Mouse (Mus musculus) limb, embryonic 12.5 days (tissue): Measurements from ENCODE around the gene Eif2b3. TPM values are rescaled to one million over a fixed set of nuclear protein-coding genes. Genes with fewer than 3 reads are reported as not detected.

Experiments used
- ATAC-seq: fragments of 200-750 bp; cut with Nextera tagmentation; 2 replicates; pipeline ENCODE4 v1.8.0; 2017; ENCODE audit warnings: low read depth, moderate TSS enrichment; ENCODE audit not compliant: insufficient number of reproducible peaks, insufficient read depth, low FRiP score, low TSS enrichment
- H3K27ac ChIP-seq: fragments of 300-500 bp; sonication (generic); 2 replicates; pipeline ENCODE4 v1.5.1; 2016; ENCODE audit warnings: mild to moderate bottlenecking, moderate library complexity
- H3K27me3 ChIP-seq: fragments of 300-500 bp; sonication (generic); 2 replicates; pipeline ENCODE4 v1.6.1; 2016; ENCODE audit warnings: mild to moderate bottlenecking, moderate library complexity
- H3K36me3 ChIP-seq: fragments of 300-500 bp; sonication (generic); 2 replicates; pipeline ENCODE4 v1.6.1; 2016; ENCODE audit warnings: mild to moderate bottlenecking, moderate library complexity
- H3K4me1 ChIP-seq: fragments of 300-500 bp; sonication (generic); replicated peaks from 2 replicates; pipeline ENCODE4 v1.6.1; 2016
- H3K4me2 ChIP-seq: fragments of 300-500 bp; sonication (generic); 2 replicates; pipeline ENCODE4 v1.6.1; 2016; ENCODE audit warnings: mild to moderate bottlenecking, moderate library complexity
- H3K4me3 ChIP-seq: fragments of 300-500 bp; sonication (generic); replicated peaks from 2 replicates; pipeline ENCODE4 v1.5.1; 2016; ENCODE audit warnings: mild to moderate bottlenecking
- H3K9ac ChIP-seq: fragments of 300-500 bp; sonication (generic); replicated peaks from 2 replicates; pipeline ENCODE4 v1.6.1; 2016; ENCODE audit warnings: mild to moderate bottlenecking, moderate library complexity
- H3K9me3 ChIP-seq: fragments of 300-500 bp; sonication (generic); 2 replicates; pipeline ENCODE4 v1.6.1; 2016; ENCODE audit warnings: mild to moderate bottlenecking, moderate library complexity
- WGBS: fragments of 180-500 bp; shearing (Covaris S2); methylation state at CpG from one replicate; pipeline ENCODE4 v1.1.7; 2016; 5-methylcytosine and 5-hydroxymethylcytosine counted together
- polyA plus RNA-seq: library from polyadenylated mRNA; unstranded; fragments of >200 nt; fragmentation: Nextera tagmentation; extraction: Ambion mirVana; gene quantifications from 2 replicates; pipeline ENCODE4 v1.2.1, GENCODE M21; 2016

Eif2b3 gene
- polyA plus RNA-seq, 1 experiment from 2014 or later: 53.0 TPM

DNA sequence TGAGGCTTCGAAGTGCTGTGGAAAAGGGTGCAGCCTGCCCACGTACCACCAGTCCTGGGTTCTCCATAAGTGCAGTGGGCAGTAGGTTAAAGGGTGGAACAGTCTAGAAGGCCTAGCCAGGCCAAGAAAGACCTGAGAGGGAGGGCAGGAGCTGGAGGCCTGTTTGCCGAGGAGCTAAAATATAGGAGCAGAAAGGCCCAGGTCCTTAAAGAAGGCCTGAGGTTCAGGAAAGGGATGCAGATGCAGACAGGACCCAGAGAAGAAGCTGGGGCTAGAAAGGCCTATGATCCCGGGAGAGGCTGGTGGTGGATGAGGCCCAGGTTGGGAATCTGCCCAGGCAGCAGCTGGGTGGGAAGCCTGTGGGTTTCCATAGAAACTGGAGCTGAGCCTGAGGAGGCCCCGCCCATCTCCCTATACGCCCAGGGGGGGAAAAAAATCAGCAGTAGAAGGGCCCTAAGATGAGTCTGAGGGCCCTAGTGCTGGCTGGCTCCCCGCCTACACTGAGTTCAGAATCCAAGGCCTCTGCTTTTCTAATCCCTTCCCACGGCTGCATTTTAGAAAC lies 106.2 kb downstream of the Eif2b3 start, which contains the start of gene Btbd19:
Gene Btbd19, minus strand, starts transcription at position 378 of the 562 bp plus-strand sequence.
- Histone ChIP-seq H3K9me3 (no peaks in the 10 kb centered on the region), H3K4me1 (peaks cover 26% of the 10 kb centered on the region), H3K4me3 (no peak within 1 kb of the TSS), H3K27me3 (no peaks in the 10 kb centered on the region), H3K9ac (peak within 1 kb of the TSS; percentile 51), H3K4me2 (peak within 1 kb of the TSS; percentile 37), H3K36me3 (peaks cover 12% of the 10 kb centered on the region), H3K27ac (peak within 1 kb of the TSS; percentile 81)
- no peak for ATAC-seq
- 27% methylated on average over 8 of the region's 8 CpGs for WGBS

- ATAC-seq: no peak
- H3K9ac ChIP-seq: peak overlapping the region; percentile 51
- H3K36me3 ChIP-seq: peaks cover 12% of the 10 kb centered on the region
- peaks cover 24% of the 10 kb centered on the region for H3K4me1 ChIP-seq
- 38% methylated on average over 15 of the region's 15 CpGs for WGBS
- H3K9me3 ChIP-seq: no peaks in the 10 kb centered on the region
- H3K27me3 ChIP-seq: no peaks in the 10 kb centered on the region
- H3K4me3 ChIP-seq: no peak overlapping the region
- peak overlapping the region; percentile 81 for H3K27ac ChIP-seq
- peak overlapping the region; percentile 37; the same call in 1 of the 2 replicates for H3K4me2 ChIP-seq
Measured at GRCm38 (mm10) chr4:117125910-117126674, 106.9 kb downstream of the Eif2b3 start.

DNA sequence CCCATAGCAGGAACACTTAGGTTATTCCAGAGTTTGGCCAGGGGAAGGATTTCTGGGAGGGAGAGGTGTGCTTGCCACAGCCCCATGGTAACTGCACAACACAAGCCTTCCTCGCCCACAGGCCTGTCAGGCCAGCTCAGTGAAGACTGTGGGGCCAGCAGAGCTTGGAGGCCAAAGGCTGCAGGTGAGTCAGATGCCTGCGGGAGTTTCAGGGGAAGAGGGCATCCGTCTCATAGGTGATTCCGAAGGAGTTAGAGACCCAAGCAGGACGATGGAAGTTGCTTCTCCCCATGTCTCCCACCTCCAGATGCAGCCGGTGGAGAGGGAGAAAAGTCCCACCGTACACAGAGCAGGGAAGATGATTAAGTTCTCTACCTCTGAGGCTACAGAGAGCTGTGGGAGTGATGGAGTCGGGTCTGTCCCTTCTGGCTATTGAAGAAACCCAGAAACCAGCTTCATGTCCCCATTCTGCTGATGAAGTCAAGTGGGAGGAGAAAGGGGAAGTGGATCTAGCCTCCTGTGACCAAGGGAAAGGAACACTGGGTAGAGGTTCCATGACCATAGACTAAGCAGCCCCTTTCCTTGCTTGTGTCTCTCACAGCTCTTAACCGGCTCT lies 107.6 kb downstream of the Eif2b3 start, which contains the start of gene Tctex1d4:
Gene Tctex1d4, plus strand, starts transcription at position 120 of the 616 bp plus-strand sequence.
- peaks cover 23% of the 10 kb centered on the region for H3K4me1 ChIP-seq

GRCm38 (mm10) chr4:117127991-117128686 lies 108.9 kb downstream of the Eif2b3 start:
- peaks cover 12% of the 10 kb centered on the region for H3K36me3 ChIP-seq
- no peaks in the 10 kb centered on the region for H3K9me3 ChIP-seq
- H3K4me2 ChIP-seq: no peak overlapping the region
- no peak overlapping the region for H3K9ac ChIP-seq
- peaks cover 31% of the 10 kb centered on the region for H3K4me1 ChIP-seq
- peaks cover 20% of the 10 kb centered on the region for H3K27me3 ChIP-seq
- ATAC-seq: no peak
- no peak overlapping the region for H3K4me3 ChIP-seq
- no peak overlapping the region for H3K27ac ChIP-seq
- 90% methylated on average over 33 of the region's 33 CpGs for WGBS

More for the DNA sequence above, 107.6 kb downstream of the Eif2b3 start, which contains the start of gene Tctex1d4:
- Histone ChIP-seq H3K27me3 (peaks cover 7% of the 10 kb centered on the region), H3K4me2 (peak within 1 kb of the TSS; percentile 37), H3K36me3 (peaks cover 12% of the 10 kb centered on the region), H3K4me3 (no peak within 1 kb of the TSS), H3K9me3 (no peaks in the 10 kb centered on the region), H3K27ac (peak within 1 kb of the TSS; percentile 81), H3K9ac (peak within 1 kb of the TSS; percentile 51)
- 82% methylated on average over 9 of the region's 9 CpGs for WGBS
- ATAC-seq: no peak

DNA sequence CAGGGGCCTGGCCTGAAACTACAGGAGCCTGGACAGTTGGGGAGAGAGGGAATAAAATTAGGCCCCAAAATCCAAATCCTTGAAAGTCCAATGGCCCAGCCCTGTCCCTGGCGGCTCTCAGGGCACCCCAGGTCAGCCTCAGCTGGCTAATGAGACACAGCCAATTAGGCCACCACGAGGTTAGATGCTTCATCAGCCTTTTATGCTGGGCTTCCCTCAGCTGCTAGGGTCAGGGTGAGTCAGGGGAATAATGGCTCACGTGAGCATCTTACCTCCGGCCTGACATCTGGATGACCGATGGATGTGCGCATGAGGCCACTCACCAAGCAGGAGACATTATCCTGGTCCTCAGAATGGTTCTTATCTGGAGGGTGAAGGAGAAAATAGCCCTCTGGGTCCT lies 111.6 kb downstream of the Eif2b3 start:
- peaks cover 24% of the 10 kb centered on the region for H3K4me1 ChIP-seq
- H3K4me2 ChIP-seq: no peak overlapping the region

DNA sequence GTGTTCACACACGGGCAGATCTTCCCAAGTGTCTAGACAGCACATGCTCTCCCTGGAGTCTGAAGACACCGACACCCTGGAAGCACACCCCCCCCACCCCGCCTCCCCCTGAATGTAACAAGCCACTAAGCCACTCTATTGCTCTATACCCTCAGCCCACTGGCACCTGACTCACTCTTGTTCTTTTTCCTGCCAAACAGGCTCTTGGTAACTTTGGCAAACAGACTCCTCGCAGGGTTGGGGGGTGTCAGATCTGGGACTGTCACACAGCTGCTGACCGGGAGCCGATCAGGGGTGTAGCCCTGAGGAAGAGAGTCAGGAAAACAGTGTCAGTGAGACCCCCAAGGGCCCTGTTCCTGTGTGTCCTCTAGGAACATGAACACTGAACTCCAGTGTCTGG lies 112.0 kb downstream of the Eif2b3 start:
- ATAC-seq: no peak
- peaks cover 34% of the 10 kb centered on the region for H3K27me3 ChIP-seq
- 78% methylated on average over 6 of the region's 6 CpGs for WGBS
- no peak overlapping the region for H3K4me2 ChIP-seq
- no peak overlapping the region for H3K27ac ChIP-seq
- H3K36me3 ChIP-seq: peaks cover 12% of the 10 kb centered on the region
- H3K9me3 ChIP-seq: no peaks in the 10 kb centered on the region
- H3K4me3 ChIP-seq: no peak overlapping the region
- H3K9ac ChIP-seq: no peak overlapping the region
- H3K4me1 ChIP-seq: peaks cover 20% of the 10 kb centered on the region

More for the DNA sequence above, 111.6 kb downstream of the Eif2b3 start:
- no peak for ATAC-seq
- no peaks in the 10 kb centered on the region for H3K9me3 ChIP-seq
- peaks cover 12% of the 10 kb centered on the region for H3K36me3 ChIP-seq
- H3K27ac ChIP-seq: no peak overlapping the region
- no peak overlapping the region for H3K9ac ChIP-seq
- H3K4me3 ChIP-seq: no peak overlapping the region
- H3K27me3 ChIP-seq: peaks cover 30% of the 10 kb centered on the region
- WGBS: 70% methylated on average over 6 of the region's 6 CpGs

- peak overlapping the region; percentile 95 for H3K4me2 ChIP-seq
- no peak for ATAC-seq
- no peak overlapping the region for H3K9ac ChIP-seq
- H3K27ac ChIP-seq: no peak overlapping the region
- H3K9me3 ChIP-seq: no peaks in the 10 kb centered on the region
- 24% methylated on average over 7 of the region's 7 CpGs for WGBS
- H3K4me3 ChIP-seq: peak overlapping the region; percentile 85
- peaks cover 12% of the 10 kb centered on the region for H3K36me3 ChIP-seq
- H3K4me1 ChIP-seq: peaks cover 19% of the 10 kb centered on the region
- peaks cover 35% of the 10 kb centered on the region for H3K27me3 ChIP-seq
Measured at GRCm38 (mm10) chr4:117131890-117132793, 112.9 kb downstream of the Eif2b3 start.

GRCm38 (mm10) chr4:117132794-117133143 lies 113.6 kb downstream of the Eif2b3 start:
- H3K4me1 ChIP-seq: peaks cover 19% of the 10 kb centered on the region
- peak overlapping the region; percentile 95 for H3K4me2 ChIP-seq
- no peaks in the 10 kb centered on the region for H3K9me3 ChIP-seq
- ATAC-seq: no peak
- peak overlapping the region; percentile 80; the same call in 1 of the 2 replicates for H3K9ac ChIP-seq
- H3K27me3 ChIP-seq: peaks cover 35% of the 10 kb centered on the region
- WGBS: 10% methylated on average over 11 of the region's 11 CpGs
- peaks cover 12% of the 10 kb centered on the region for H3K36me3 ChIP-seq
- H3K4me3 ChIP-seq: peak overlapping the region; percentile 85
- no peak overlapping the region for H3K27ac ChIP-seq

DNA sequence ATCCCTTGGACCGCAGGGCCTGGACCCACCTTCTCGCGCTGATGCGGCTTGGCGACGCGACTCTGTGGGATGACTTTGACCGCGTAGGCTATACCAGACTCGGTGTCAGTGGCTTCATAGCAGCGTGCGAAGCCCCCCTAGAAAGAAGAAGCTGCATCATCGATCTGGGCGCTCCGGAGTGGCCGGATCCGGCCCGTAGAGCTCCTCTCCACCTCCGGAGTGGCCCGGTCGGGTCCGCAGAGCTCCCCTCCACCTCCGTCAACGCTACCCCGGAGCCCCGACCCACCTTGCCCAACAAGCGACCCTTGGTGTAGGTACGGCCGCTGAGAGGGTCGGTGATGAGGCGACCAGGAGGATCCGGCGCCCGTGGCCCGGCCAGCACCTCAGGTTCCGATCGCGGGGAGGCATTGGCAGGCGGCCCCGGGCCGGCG lies 114.2 kb downstream of the Eif2b3 start:
- no peaks in the 10 kb centered on the region for H3K9me3 ChIP-seq
- H3K27ac ChIP-seq: no peak overlapping the region
- peak overlapping the region; percentile 95 for H3K4me2 ChIP-seq
- peaks cover 19% of the 10 kb centered on the region for H3K4me1 ChIP-seq
- H3K4me3 ChIP-seq: peak overlapping the region; percentile 85
- 1% methylated on average over 42 of the region's 42 CpGs for WGBS
- peak overlapping the region; percentile 80 for H3K9ac ChIP-seq
- ATAC-seq: peak; percentile 24
- peaks cover 35% of the 10 kb centered on the region for H3K27me3 ChIP-seq
- H3K36me3 ChIP-seq: peaks cover 7% of the 10 kb centered on the region
